Mouse (Mus musculus): ENCODE data around the gene Mrpl17. TPM values are rescaled to one million over a fixed set of nuclear protein-coding genes. Genes with fewer than 3 reads are reported as not detected.

The Mrpl17 gene
- polyA plus RNA-seq, 1 experiment from 2014 or later: 343 TPM

DNA sequence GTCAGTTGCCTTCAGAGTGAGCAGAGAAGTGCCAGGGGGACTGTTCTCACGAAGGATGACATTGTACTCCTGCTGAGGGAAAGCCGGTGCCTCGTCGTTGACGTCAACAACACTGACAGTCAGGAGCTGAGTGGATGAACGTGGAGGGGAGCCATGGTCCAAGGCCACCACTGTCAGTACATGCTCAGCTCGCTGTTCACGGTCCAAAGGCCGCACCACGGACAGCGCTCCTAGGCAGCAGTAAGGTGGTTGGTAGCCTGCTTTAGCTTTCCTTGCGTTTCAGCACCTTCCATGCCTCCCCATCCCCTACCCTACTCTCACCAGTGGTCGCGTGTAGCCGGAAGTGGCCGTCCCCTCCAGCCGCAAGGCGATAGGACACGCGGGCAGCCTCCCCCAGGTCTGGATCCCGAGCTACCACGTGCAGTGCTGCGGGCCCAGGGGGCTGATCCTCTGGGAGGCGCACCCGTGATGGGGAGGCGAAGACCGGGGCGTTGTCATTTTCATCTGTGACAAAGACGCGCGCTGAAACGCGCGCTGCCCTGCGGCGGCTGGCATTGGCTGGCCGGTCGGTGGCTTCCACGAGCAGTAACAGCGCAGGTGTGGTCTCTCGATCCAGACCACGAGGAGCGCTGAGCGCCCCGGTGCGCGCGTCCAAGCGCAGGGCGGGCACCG is 49.0 kb downstream of the Mrpl17 start:
- no peaks in the 10 kb centered on the region for H3K9me3 ChIP-seq (replicated peaks; ENCODE audit: control insufficient read depth, low read length)
- no peak overlapping the region for H3K27ac ChIP-seq (ENCODE audit: low read length)
- 38% methylated on average over 51 of the region's 51 CpGs for WGBS
- peak overlapping the region; percentile 56 for H3K4me2 ChIP-seq (ENCODE audit: low read depth, low read length)
- H3K4me1 ChIP-seq (ENCODE audit: control insufficient read depth, insufficient read depth, low read length): no peaks in the 10 kb centered on the region
- H3K36me3 ChIP-seq (ENCODE audit: control insufficient read depth, insufficient read depth, low read length): peaks cover 19% of the 10 kb centered on the region
- H3K4me3 ChIP-seq (replicated peaks; ENCODE audit: low read length): peak overlapping the region; percentile 25
- no peak for ATAC-seq (ENCODE audit: insufficient read depth, low FRiP score)
- no peaks in the 10 kb centered on the region for H3K27me3 ChIP-seq (ENCODE audit: control insufficient read depth, insufficient read depth, low read length)
- H3K9ac ChIP-seq (ENCODE audit: low read length): no peak overlapping the region

DNA sequence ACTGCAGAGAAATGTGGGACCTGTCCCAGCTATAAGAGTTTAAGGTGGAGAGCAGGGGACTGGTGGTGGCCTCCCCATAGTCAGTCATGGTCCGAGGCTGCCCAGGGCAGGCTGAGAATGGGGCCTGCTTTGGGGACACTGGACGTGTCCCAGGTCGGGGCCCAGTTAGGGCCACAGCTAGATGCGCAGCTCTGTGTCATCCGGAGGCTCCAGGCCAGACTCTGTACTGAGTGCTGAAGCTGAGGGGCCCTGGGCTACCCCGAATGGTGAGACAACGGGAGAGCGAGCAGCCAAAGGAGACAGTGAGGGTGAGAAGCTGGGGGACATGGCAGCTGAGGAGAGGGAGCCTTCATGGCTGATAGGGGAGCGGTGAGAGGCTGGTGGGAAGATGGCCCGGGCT is 57.6 kb downstream of the Mrpl17 start:
- no peak for ATAC-seq (ENCODE audit: insufficient read depth, low FRiP score)
- H3K27ac ChIP-seq (ENCODE audit: low read length): no peak overlapping the region
- H3K4me2 ChIP-seq (ENCODE audit: low read depth, low read length): no peak overlapping the region
- H3K9ac ChIP-seq (ENCODE audit: low read length): no peak overlapping the region
- H3K27me3 ChIP-seq (ENCODE audit: control insufficient read depth, insufficient read depth, low read length): no peaks in the 10 kb centered on the region
- peaks cover 9% of the 10 kb centered on the region for H3K4me1 ChIP-seq (ENCODE audit: control insufficient read depth, insufficient read depth, low read length)
- 91% methylated on average over 10 of the region's 10 CpGs for WGBS
- H3K36me3 ChIP-seq (ENCODE audit: control insufficient read depth, insufficient read depth, low read length): no peaks in the 10 kb centered on the region; the same call in 1 of the 2 replicates
- H3K4me3 ChIP-seq (replicated peaks; ENCODE audit: low read length): no peak overlapping the region
- H3K9me3 ChIP-seq (replicated peaks; ENCODE audit: control insufficient read depth, low read length): no peaks in the 10 kb centered on the region

Other genes starting within 250 kb of the Mrpl17 start
- gene Apbb1, start 229.4 kb downstream of the Mrpl17 start, polyA plus RNA-seq (2015; fragmentation: Nextera tagmentation; extraction: Ambion mirVana): 36.2 and 38.7 TPM in 2 replicates
- 10.8 and 15.1 TPM in 2 replicates for gene Hpx, start 211.0 kb downstream of the Mrpl17 start, polyA plus RNA-seq (2015; fragmentation: Nextera tagmentation; extraction: Ambion mirVana)
- gene Trim3, start 177.5 kb downstream of the Mrpl17 start, polyA plus RNA-seq (2015; fragmentation: Nextera tagmentation; extraction: Ambion mirVana): 29.4 and 29.7 TPM in 2 replicates
- gene Timm10b, start 171.0 kb downstream of the Mrpl17 start, polyA plus RNA-seq (2015; fragmentation: Nextera tagmentation; extraction: Ambion mirVana): 182 and 183 TPM in 2 replicates
- 77.9 and 78.4 TPM in 2 replicates for gene Arfip2, start 170.7 kb downstream of the Mrpl17 start, polyA plus RNA-seq (2015; fragmentation: Nextera tagmentation; extraction: Ambion mirVana)
- gene Gm45799, start 170.5 kb downstream of the Mrpl17 start, polyA plus RNA-seq (2015; fragmentation: Nextera tagmentation; extraction: Ambion mirVana): 21.1 and 37.0 TPM in 2 replicates
- gene Dnhd1, start 160.3 kb downstream of the Mrpl17 start, polyA plus RNA-seq (2015; fragmentation: Nextera tagmentation; extraction: Ambion mirVana): 1.4 and 1.5 TPM in 2 replicates
- gene Ilk, start 74.5 kb downstream of the Mrpl17 start, polyA plus RNA-seq (2015; fragmentation: Nextera tagmentation; extraction: Ambion mirVana): 417 and 433 TPM in 2 replicates
- gene Rrp8, start 73.7 kb downstream of the Mrpl17 start, polyA plus RNA-seq (2015; fragmentation: Nextera tagmentation; extraction: Ambion mirVana): 33.4 and 35.7 TPM in 2 replicates
- 72.5 and 73.2 TPM in 2 replicates for gene Taf10, start 66.7 kb downstream of the Mrpl17 start, polyA plus RNA-seq (2015; fragmentation: Nextera tagmentation; extraction: Ambion mirVana)
- gene Tpp1, start 58.9 kb downstream of the Mrpl17 start, polyA plus RNA-seq (2015; fragmentation: Nextera tagmentation; extraction: Ambion mirVana): 77.3 and 82.8 TPM in 2 replicates
- gene Dchs1, start 23.4 kb downstream of the Mrpl17 start, polyA plus RNA-seq (2015; fragmentation: Nextera tagmentation; extraction: Ambion mirVana): 7.4 and 7.7 TPM in 2 replicates
- gene Gm4070, start 142.9 kb upstream of the Mrpl17 start, polyA plus RNA-seq (2015; fragmentation: Nextera tagmentation; extraction: Ambion mirVana): 1.0 and 1.1 TPM in 2 replicates